Mouse (Mus musculus): Measurements from ENCODE around the gene Thada. TPM values are rescaled to one million over a fixed set of nuclear protein-coding genes. Genes with fewer than 3 reads are reported as not detected.

The Thada gene
- total and polyA plus RNA-seq, 3 experiments: 17.3 to 26.7 (median 22.2) TPM

- TF ChIP-seq MAFK (IDR thresholded peaks at IDR 0.05; ENCODE audit: insufficient replicate concordance, low read length): no peak
- TF ChIP-seq NRF1 (IDR thresholded peaks at IDR 0.05; ENCODE audit: low read depth, low read length): no peak
- peak; percentile 23; the same call in 1 of the 2 replicates for TF ChIP-seq UBTF (IDR thresholded peaks at IDR 0.05; ENCODE audit: low read depth, low read length)
- no peak for TF ChIP-seq CHD2 (IDR thresholded peaks at IDR 0.05; ENCODE audit: low read length)
- TF ChIP-seq EP300 (IDR thresholded peaks at IDR 0.05; ENCODE audit: low read length): no peak
- no peak for TF ChIP-seq HCFC1 (IDR thresholded peaks at IDR 0.05; ENCODE audit: low read depth, low read length)
Observed at GRCm38 (mm10) chr17:84185581-84186450, 280.2 kb downstream of the Thada start (continued).

DNA sequence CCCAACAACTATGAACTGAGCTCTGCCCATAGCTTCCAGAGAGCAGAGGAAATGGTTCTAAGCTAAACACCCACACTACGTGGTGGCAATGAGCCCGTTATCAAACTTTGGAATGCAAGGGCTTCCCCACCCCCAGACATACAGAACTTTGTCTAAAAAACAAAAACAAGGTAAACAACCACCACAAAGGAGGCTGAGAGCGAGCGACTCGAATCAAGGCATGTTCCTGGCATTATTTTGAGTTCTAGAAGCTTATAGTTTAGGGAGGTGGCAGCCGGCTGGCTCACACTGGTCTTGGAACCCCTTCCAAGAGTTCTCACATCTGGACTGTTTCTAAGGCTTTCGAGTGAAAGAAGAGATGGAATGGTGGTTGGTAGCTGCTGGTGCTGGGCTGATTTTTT is 281.0 kb downstream of the Thada start:
- dilution Hi-C loops (cut with MboI; ENCODE audit: extremely low pct_ligation_motif_present, extremely low pct_unique_long_range_greater_than_20kb, low sequenced_read_pairs) (no loop called here), in situ Hi-C loops (cut with MboI; ENCODE audit: low pct_ligation_motif_present, low pct_unique_long_range_greater_than_20kb, low sequenced_read_pairs) (no loop called here)
- Histone ChIP-seq H3K27me3 (replicated peaks) (no peaks in the 10 kb centered on the region), H3K9ac (ENCODE audit: insufficient read depth, low read depth) (peak overlapping the region; percentile 76), H3K27ac (ENCODE audit: insufficient read depth, low read depth) (no peak overlapping the region), H3K79me2 (replicated peaks; ENCODE audit: control insufficient read depth, extremely low read depth, insufficient read depth, poor library complexity, severe bottlenecking) (peaks cover 19% of the 10 kb centered on the region), H3K4me1 (ENCODE audit: control insufficient read depth in 1 of 2, insufficient read depth in 2 of 2) (peaks cover 3 to 41% of the 10 kb centered on the region in 2 experiments; a peak in 3 of 4 replicates), H3K36me3 (replicated peaks in 1 of 2; ENCODE audit: control insufficient read depth in 1 of 2, insufficient read depth in 1 of 2, low read length in 1 of 2) (peaks cover 0 to 35% of the 10 kb centered on the region in 2 experiments), H3K4me2 (ENCODE audit: insufficient read depth, low read depth, poor library complexity, severe bottlenecking) (peak overlapping the region; percentile 69), H3K4me3 (replicated peaks in 1 of 3; ENCODE audit: low read depth in 2 of 3, low read length in 2 of 3, poor library complexity in 1 of 3) (peak overlapping the region; percentile 46 to 55 (median 52)), H3K9me3 (replicated peaks; ENCODE audit: low read length) (peaks cover 10% of the 10 kb centered on the region)
- TF ChIP-seq IRF4 (IDR thresholded peaks at IDR 0.05; ENCODE audit: low read depth, low read length) (no peak), SIN3A (IDR thresholded peaks at IDR 0.05; ENCODE audit: low read length) (no peak), NELFE (IDR thresholded peaks at IDR 0.05; ENCODE audit: low read depth, low read length) (no peak), RCOR1 (conservative IDR thresholded peaks at IDR 0.05; ENCODE audit: low read depth, low read length) (no peak), SMC3 (IDR thresholded peaks at IDR 0.05; ENCODE audit: low read depth, low read length) (no peak), BHLHE40 (IDR thresholded peaks at IDR 0.05; ENCODE audit: low read depth, low read length) (no peak), MAFK (IDR thresholded peaks at IDR 0.05; ENCODE audit: insufficient replicate concordance, low read length) (no peak), ETS1 (conservative IDR thresholded peaks at IDR 0.05; ENCODE audit: low read depth, low read length) (no peak), KAT2A (IDR thresholded peaks at IDR 0.05; ENCODE audit: insufficient replicate concordance, low read length) (no peak), CHD2 (IDR thresholded peaks at IDR 0.05; ENCODE audit: low read length) (no peak), MXI1 (IDR thresholded peaks at IDR 0.05; ENCODE audit: low read depth, low read length) (no peak), E2F4 (IDR thresholded peaks at IDR 0.05; ENCODE audit: insufficient replicate concordance, low read depth, low read length) (no peak), USF2 (conservative IDR thresholded peaks at IDR 0.05; ENCODE audit: low read depth, low read length) (no peak), TBP (conservative IDR thresholded peaks at IDR 0.05; ENCODE audit: low read depth, low read length) (no peak)
- DNase-seq (ENCODE audit: extremely low read depth): no peak

All from CH12.LX (cell line).